Mouse (Mus musculus) activated CD4-positive, CD25-positive, alpha-beta regulatory T cell, adult 4 months (primary cell): ENCODE data around the gene Cotl1. TPM values are rescaled to one million over a fixed set of nuclear protein-coding genes. Genes with fewer than 3 reads are reported as not detected.

ENCODE experiments used
- ATAC-seq: one replicate; pipeline ENCODE4 v1.8.0; 2017
- polyA plus RNA-seq, 2 experiments: library from polyadenylated mRNA; unstranded; fragments of 100-300 nt; shearing (Covaris generic); gene quantifications; one replicate each; pipeline ENCODE4 v1.2.1; 2017

The Cotl1 gene
- polyA plus RNA-seq, 2 experiments from 2014 or later, result 219 to 262 TPM

GRCm38 (mm10) chr8:119785764-119786405 lies 54.5 kb downstream of the Cotl1 start:
- ATAC-seq, result no peak

DNA sequence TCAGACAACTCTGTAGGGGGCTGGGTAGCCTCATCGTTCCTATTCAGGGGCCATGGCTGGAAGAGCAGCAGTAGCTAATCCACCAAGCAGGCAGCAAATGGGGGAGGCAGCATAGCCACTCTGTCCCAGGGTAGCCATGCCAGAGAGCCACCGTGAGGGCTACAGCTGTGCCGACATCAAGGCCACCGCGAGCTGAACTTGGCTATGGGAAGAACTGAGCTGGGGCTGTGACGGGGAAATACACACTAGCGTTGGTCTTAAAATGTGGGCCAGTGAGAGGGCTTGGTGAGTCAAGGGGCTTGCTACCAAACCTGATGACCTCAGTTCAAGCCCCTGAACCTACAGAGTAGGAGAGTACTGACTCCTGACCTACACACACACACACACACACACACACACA lies 55.7 kb downstream of the Cotl1 start:
- ATAC-seq, result no peak

DNA sequence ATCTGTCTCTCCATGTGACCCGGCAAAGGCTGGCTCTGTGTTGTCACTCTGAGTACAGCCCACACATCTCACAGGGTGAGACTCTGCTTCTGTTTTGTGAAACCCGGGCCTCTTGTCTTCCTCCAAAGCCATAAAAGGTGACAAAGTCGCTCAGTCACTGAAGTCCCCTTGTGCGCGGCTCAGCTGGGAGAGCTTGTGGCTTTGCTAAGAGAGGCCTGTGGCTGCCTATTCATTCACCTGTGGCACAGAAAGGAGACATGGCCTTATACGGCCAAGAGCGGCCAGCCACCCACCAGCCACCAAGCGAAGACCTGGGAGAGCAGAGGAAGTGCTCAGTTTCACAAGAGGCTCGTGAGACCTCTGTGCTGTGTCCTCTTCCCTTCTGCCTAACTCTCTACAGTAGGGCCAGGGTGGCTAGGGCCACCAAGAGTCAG lies 56.2 kb downstream of the Cotl1 start:
- ATAC-seq, result peak; percentile 72

DNA sequence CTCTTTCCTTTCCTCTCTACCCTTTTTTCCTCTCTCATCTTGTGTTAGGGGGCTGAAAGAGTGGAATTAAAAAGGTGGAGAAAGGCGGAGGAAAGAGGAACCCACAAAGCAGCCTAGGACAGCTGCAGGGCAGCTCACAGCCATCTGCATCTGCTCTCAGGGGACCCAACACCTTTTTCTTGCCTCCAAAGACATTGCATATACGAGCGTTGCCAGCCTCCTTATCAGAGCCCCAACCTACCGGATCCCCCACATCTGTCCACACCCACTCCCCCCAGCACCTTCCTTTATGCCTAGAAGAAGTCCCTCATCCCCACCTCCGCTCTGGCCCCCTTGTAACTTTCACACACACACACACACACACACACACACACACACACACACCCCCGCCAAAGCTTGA lies 56.8 kb downstream of the Cotl1 start:
- ATAC-seq, result no peak

GRCm38 (mm10) chr8:119782715-119783114 lies 57.6 kb downstream of the Cotl1 start:
- ATAC-seq, result no peak

DNA sequence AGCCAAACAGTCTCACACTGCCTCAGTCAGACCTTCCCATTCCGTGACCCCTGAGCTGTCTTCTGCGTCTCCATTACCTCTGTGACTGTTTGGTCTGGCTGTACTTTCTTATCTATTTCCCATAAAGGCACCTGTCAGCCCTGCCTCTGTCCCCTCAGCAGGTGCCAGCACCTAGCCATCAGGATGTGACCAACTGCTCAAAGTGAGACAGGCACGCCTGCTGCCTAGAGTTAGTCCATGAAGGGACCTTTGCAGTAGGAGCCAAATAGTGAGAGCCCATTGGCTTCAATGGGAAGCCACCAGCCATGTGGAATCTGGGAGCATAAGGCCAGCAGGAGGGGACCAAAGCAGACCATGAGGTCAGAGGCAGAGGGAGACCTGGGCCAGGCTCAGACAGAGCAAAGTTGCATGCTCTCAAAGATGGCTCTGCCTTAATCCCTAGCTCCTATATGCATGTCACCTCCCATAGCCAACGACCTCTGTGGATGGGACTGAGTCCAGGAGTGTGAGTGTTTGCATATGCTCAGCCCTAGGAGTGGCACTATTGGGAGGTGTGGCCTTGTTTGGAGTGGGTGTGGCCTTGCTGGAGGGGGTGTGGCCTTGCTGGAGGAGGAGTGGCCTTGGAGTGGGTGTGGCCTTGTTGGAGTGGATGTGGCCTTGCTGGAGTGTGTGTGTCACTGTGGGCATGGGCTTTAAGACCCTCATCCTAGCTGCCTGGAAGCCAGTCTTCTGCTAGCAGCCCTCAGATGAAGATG lies 59.1 kb downstream of the Cotl1 start:
- ATAC-seq, result no peak

GRCm38 (mm10) chr8:119780402-119781049 lies 59.8 kb downstream of the Cotl1 start:
- no peak for ATAC-seq

DNA sequence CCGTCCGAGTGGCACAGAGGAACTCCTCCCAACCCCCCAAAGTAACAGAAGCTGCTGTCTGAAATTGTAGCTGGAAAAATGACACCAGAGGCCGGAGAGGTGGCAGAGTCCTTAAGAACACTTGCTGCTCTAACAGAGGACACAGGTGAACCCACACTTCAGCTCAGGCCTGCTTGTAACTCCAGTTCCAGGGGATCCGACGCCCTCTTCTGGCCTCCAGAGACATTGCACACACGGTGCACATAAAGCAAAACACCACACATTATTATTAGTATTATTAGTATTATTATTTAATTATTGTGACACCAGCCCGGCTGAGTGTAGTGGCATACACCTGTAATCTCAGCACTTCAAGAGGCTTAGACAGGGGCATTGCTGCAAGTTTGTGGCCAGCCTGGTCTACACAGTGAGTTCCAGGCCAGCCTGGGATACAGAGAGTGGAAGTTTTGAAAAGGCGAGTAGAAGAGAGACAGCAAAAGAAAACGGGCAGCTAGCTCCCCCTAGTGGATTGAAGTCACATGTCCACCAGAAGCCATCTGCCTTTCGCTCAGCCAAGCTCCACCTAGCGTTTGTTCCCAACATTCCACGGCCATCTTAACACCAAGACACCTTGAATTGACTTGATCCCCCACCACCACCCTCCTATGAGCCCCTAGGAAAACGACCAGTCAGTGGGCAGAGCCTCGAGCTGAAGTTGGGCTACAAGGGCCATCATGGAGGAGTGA lies 61.2 kb downstream of the Cotl1 start:
- ATAC-seq, result peak; percentile 21

GRCm38 (mm10) chr8:119778263-119778662 lies 62.1 kb downstream of the Cotl1 start, which contains the start of gene Tldc1:
Gene Tldc1, minus strand, starts transcription at chr8:119778416.
- peak; percentile 97 for ATAC-seq

GRCm38 (mm10) chr8:119777765-119778164 lies 62.6 kb downstream of the Cotl1 start:
- ATAC-seq, result no peak

DNA sequence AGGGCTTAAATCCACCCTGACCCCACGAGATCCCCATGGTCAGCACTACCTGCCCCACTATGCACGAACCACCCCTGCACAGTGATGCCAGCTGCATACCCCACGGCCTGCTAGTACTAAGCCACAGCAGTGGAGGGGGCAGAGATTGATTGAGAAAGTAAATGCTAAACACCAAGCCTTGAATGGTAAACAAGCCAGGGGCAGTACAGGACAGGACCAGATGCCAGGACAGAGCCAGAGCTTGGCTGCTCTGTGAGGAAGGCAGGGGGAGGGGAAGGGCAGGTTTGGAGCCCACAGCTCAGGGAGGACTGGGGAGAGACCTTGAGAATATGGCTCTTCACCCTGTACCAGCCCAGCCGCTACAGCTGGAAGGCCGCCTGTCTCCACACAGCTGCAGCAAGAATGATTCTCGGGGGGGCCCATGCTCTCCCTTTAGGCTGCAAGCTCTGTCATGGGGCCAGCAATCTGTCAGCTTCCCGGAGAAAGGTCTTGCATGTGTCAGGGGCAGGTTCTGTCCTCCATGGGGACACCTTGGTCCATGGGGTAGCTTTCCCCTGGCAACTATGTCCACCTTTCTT lies 63.6 kb downstream of the Cotl1 start:
- ATAC-seq, result no peak

DNA sequence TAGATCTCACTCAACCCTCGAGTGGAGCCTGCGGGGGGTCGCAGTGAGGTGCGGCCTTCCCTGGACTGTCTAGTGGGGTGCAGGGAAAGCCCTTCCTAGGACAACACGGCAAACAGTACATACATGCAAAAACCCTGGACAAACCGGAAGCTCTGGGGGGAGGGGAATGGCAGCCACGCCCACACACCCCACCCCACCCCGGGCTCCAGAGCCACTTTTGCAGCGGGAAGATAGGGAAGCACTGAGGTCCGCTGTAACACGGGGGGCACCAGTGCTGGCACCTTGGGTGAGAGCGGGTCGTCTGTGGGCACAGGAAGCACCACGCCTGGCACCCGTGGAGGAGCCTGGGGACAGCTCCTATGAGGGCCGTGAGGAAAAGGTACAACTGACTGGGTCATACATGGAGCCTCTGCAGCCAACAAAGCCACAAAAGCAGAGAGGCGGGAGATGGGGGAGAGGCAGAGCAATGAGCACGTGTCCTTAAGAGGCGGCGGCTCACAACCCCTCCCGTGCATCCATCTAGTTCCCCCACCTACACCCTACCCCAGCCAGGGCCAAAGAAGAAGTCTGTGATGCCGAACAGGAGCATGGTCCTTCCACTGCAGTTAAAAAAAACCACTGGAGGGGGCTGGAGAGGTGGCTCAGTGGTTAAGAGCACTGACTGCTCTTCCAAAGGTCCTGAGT lies 74.4 kb downstream of the Cotl1 start:
- no peak for ATAC-seq

- no peak for ATAC-seq
These were observed 75.0 kb downstream of the Cotl1 start for GRCm38 (mm10) chr8:119765311-119765710.

GRCm38 (mm10) chr8:119762226-119763220 lies 77.8 kb downstream of the Cotl1 start:
- ATAC-seq, result no peak

- no peak for ATAC-seq
These were observed 78.7 kb downstream of the Cotl1 start for GRCm38 (mm10) chr8:119761692-119762091.

Other genes with a start within 250 kb of the Cotl1 start
- 10 to 100 TPM in 1 of 2 experiments, 1 to 10 TPM in 1; 9.8 to 13.4 TPM for gene Taf1c, start 235.3 kb downstream of the Cotl1 start, polyA plus RNA-seq
- not detected for gene Adad2, start 227.8 kb downstream of the Cotl1 start, polyA plus RNA-seq
- not detected for gene Kcng4, start 204.9 kb downstream of the Cotl1 start, polyA plus RNA-seq
- gene Wfdc1, start 174.2 kb downstream of the Cotl1 start, polyA plus RNA-seq, result not detected
- gene Atp2c2, start 140.5 kb downstream of the Cotl1 start, polyA plus RNA-seq, result not detected
- 10 to 100 TPM in 1 of 2 experiments, 1 to 10 TPM in 1; 8.8 to 11.1 TPM for gene Tldc1, start 62.1 kb downstream of the Cotl1 start, polyA plus RNA-seq
- 1 to 10 TPM; 5.6 to 8.1 TPM for gene Klhl36, start 21.7 kb upstream of the Cotl1 start, polyA plus RNA-seq
- gene Usp10, start 69.8 kb upstream of the Cotl1 start, polyA plus RNA-seq, result 10 to 100 TPM; 41.6 to 48.6 TPM
- 10 to 100 TPM in 1 of 2 experiments, 1 to 10 TPM in 1; 9.9 to 12.3 TPM for gene Gm20388, start 70.3 kb upstream of the Cotl1 start, polyA plus RNA-seq
- not detected for gene Crispld2, start 151.9 kb upstream of the Cotl1 start, polyA plus RNA-seq